Mouse (Mus musculus) bone marrow, adult 2 months (tissue): ENCODE results near the gene Exosc3. TPM values are rescaled to one million over a fixed set of nuclear protein-coding genes. Genes with fewer than 3 reads are reported as not detected.

Source experiments
- H3K27ac ChIP-seq: fragments of 200-500 bp; 2 replicates; pipeline ENCODE4 v1.5.1; 2012; ENCODE audit warnings: low read depth, mild to moderate bottlenecking, control low read depth, inconsistent platforms, low read length; ENCODE audit not compliant: control insufficient read depth, poor library complexity, insufficient read depth
- H3K4me1 ChIP-seq: fragments of 200-500 bp; 2 replicates; pipeline ENCODE4 v1.6.1; 2011; ENCODE audit warnings: low read length; ENCODE audit not compliant: control insufficient read depth, insufficient read depth
- H3K4me3 ChIP-seq: fragments of 200-500 bp; replicated peaks from 2 replicates; pipeline ENCODE3; 2011; ENCODE audit warnings: mild to moderate bottlenecking, low read depth, low read length, control low read depth; ENCODE audit not compliant: control insufficient read depth
- CTCF ChIP-seq: fragments of 200-500 bp; IDR thresholded peaks from 2 replicates; pipeline ENCODE4 v1.5.1; 2011; ENCODE audit warnings: low read length, control low read depth; ENCODE audit not compliant: control insufficient read depth, insufficient read depth
- POLR2A ChIP-seq: fragments of 200-500 bp; IDR thresholded peaks from 2 replicates; pipeline ENCODE4 v1.6.1; 2011; ENCODE audit warnings: low read depth, mild to moderate bottlenecking, control low read depth, low read length, borderline replicate concordance; ENCODE audit not compliant: control insufficient read depth
- WGBS: fragments of 180-500 bp; shearing (Covaris S2); methylation state at CpG from one replicate; pipeline ENCODE4 v1.1.7; 2018; 5-methylcytosine and 5-hydroxymethylcytosine counted together
- polyA plus RNA-seq: library from polyadenylated mRNA; stranded (reverse); fragments of >200 nt; gene quantifications from 2 replicates; pipeline ENCODE4 v1.2.4, GENCODE M21; 2011; ENCODE audit warnings: low replicate concordance; ENCODE audit not compliant: missing spikeins, insufficient read depth, insufficient read length

Exosc3 gene
- polyA plus RNA-seq, 1 experiment: 43.1 TPM

DNA sequence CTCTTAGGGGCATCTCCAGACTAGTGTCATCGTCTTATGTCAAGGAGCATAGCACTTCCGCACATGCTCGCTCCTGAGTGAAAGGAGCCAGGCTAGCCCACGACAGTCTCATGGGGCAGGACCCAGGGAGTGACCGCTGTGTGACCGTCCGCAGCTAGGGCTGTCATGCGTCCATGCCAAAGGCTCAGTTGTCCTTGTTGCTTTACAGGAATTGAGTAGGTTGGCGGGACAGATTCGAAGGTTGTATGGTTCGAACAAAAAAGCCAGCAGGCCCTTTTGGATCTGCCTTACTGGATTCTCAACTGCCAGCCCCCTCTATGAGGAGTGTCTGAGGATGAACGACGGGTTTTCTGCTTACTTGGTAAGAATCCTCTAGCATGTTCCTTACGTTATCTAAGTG lies 37.0 kb downstream of the Exosc3 start:
- 93% methylated on average over 14 of the region's 14 CpGs for WGBS
- no peaks in the 10 kb centered on the region for H3K4me1 ChIP-seq

DNA sequence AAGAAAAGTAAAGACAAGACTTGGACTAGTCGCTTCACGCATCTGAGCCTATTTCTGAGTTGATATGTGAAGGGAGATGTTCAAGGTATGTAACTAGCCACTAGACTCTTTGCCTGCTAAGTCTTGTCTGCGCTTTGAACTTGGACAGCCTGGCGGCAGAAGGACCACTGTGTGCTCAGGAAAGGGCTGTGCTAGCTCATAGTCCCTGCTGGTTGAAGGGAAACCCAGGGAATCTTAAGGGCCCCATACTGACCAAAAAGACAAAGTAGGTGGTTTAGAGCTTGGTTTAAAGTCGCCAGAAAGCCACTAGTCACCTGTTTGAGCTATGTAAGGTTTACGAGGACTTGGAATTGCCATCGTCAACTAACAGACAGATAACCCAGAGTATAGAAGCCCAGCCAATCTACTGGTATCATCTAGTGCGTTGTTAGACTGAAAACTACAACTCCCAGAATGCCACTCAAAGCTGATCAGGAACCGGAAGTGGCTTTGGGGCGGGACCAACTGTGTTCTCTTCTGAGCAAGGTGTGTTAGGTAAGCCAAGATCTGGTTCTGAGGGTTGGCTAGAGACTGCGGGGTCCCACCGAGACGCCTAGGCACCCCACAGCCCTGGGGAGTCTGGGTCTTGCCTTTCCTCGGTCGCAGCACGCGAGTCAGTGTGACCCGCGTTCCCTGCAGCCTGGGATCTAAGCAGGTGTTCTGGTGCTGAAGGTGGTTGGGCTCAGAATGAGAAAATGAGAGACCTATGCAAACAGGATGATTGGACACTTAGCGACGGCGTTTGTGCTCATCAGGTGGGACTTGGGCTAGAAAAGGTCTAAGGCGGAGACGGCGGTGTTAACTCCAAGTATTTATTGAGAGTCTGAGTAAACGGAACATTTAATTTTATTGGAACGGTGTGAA lies 45.6 kb downstream of the Exosc3 start, which contains the start of gene Trmt10b:
Trmt10b (plus strand) TSS at position 466 of the 903 bp plus-strand sequence.
- TF ChIP-seq POLR2A (no peak), CTCF (no peak)
- Histone ChIP-seq H3K4me3 (peak within 1 kb of the TSS; percentile 93), H3K4me1 (no peaks in the 10 kb centered on the region), H3K27ac (no peak within 1 kb of the TSS)
- 16% methylated on average over 27 of the region's 27 CpGs for WGBS

More for the DNA sequence above, 37.0 kb downstream of the Exosc3 start:
- Histone ChIP-seq H3K27ac (no peak overlapping the region), H3K4me3 (no peak overlapping the region)
- TF ChIP-seq CTCF: no peak
- no peak for TF ChIP-seq POLR2A

DNA sequence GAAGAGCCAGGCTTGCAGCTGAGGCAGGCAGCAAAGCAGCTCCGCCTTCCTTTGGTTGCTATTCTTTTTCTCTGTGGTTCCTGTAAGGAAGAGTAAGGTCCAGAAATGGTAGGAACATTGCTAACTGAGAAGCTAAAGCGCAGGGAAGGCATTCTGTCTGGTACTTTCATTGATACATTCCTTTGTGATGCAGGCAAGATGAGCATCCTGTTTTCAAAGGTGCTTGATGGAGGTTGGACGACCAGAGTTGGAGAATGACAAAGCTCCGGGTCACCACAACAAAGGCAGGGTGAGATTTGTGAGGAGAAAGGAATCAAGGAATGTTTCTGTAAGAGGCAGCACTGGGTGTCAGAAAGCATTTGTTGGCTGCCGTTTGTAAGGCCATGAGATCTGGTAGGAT lies 54.6 kb downstream of the Exosc3 start:
- no peaks in the 10 kb centered on the region for H3K4me1 ChIP-seq
- no peak overlapping the region for H3K4me3 ChIP-seq
- WGBS: 71% methylated on average over 5 of the region's 5 CpGs
- H3K27ac ChIP-seq: no peak overlapping the region
- TF ChIP-seq CTCF (no peak), POLR2A (no peak)

DNA sequence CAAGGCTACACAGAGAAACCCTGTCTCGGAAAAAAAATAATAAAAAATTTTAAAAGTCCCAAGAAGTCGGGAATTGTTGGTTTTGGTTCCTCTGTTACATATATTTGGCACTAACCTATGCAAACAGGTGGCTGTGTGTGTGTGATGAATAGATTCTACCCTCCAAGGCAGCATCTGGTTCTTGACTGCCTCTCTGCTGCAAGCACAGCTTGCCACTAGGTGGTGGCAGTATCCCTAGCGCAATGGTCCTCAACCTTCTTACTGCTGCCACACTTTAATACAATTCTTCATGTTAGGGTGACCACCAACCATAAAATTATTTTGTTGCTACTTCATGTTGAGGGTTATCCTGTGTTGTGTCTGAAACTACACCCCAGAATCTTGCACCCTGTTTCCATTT lies 56.2 kb downstream of the Exosc3 start:
- WGBS: 44% methylated on average over 3 of the region's 3 CpGs
- H3K4me1 ChIP-seq: no peaks in the 10 kb centered on the region
- no peak overlapping the region for H3K4me3 ChIP-seq
- TF ChIP-seq POLR2A (no peak), CTCF (peak; percentile 69)
- H3K27ac ChIP-seq: no peak overlapping the region

DNA sequence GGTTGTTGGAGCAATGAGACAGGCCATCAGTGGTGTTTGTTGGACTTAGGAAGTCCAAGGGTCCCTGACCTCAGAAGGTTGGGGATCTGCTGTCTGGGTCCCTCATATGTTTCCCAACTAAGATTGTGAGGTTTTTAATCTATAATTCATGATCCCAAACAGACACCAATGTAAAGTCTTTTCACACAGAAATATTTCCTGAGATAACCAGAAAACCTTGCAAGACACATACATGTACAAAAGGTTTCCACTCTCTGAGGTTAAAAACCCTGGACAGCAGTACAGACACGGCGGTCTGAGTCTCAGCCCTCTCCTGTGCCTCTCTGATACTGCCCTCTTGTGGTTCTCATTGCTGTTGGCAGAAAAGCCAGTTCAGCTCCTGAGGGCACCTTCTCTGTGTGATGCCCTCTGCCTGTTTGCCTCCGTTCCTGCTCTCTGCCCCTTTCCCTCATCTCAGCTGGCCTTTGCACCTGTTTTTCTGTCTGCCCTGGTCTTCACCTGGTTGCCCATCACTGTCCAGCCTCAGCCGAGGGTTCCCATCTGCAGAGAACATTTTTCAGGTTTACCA lies 62.5 kb downstream of the Exosc3 start:
- no peak overlapping the region for H3K27ac ChIP-seq
- TF ChIP-seq CTCF (peak; percentile 76), POLR2A (no peak)
- no peaks in the 10 kb centered on the region for H3K4me1 ChIP-seq
- WGBS: 18% methylated on average over 4 of the region's 4 CpGs
- no peak overlapping the region for H3K4me3 ChIP-seq

DNA sequence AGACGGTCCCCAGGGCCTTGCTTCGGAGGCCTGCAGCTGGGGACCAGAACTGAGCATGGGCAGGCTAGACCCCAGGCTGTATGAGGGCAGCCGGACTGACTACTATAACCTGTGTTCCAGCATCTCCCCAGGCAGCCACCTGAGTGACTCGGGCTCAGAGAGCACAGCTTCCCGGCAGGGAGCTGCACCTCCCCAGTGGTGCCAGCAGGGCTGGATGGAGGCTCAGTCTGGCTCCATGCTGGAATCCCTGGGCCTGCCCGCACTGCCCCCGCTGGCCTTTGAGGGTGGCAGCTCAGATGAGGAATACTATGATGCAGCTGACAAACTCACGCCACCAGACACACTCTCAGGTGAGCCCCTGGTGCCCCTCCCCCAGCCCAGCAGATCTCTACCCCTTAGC lies 63.2 kb downstream of the Exosc3 start:
- Histone ChIP-seq H3K27ac (no peak overlapping the region), H3K4me1 (no peaks in the 10 kb centered on the region), H3K4me3 (no peak overlapping the region)
- no peak for TF ChIP-seq CTCF
- TF ChIP-seq POLR2A: no peak
- 68% methylated on average over 8 of the region's 8 CpGs for WGBS

DNA sequence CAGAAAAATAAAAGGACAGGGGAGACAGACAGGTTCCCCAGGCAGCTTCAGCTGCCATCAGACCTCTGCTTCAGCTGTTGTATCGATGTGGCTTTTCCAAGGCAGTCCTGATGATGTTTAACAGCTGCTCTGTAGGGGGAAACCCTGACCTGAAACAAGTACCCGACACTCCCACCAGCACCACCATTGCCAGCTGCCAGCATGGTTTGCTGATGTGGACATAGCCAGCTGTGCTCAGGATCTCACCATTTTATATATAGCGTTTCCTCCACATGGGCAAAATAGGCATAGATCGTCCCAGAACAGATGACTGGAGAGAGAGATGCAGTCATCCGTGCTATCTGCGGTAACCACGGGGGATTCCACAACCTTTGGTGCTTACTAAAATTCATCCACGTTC lies 66.8 kb downstream of the Exosc3 start:
- no peak for TF ChIP-seq CTCF
- no peak for TF ChIP-seq POLR2A
- H3K4me1 ChIP-seq: no peaks in the 10 kb centered on the region
- 80% methylated on average over 8 of the region's 8 CpGs for WGBS

DNA sequence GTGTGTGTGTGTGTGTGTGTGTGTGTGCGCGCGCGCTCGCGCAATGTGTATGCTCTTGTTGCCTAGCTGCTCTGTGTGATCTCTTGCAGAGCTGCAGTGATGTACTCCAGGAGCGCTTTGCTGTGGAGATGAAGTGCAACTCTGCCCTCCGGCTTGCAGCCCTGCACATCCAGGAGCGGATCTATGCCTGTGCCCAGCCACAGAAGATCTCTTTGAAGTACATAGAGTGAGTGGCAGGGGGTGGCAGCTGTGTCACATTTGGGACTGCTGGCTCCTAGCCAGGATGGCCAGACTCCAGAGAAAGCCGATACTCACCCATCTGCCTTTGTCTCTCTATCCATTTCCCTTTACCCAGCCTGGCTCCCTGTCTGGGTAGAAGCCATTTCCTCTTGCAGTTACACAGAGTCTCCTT lies 71.5 kb downstream of the Exosc3 start:
- TF ChIP-seq POLR2A (no peak), CTCF (no peak)
- no peak overlapping the region for H3K4me3 ChIP-seq
- no peak overlapping the region for H3K27ac ChIP-seq
- H3K4me1 ChIP-seq: no peaks in the 10 kb centered on the region
- WGBS: 93% methylated on average over 10 of the region's 10 CpGs

More for the DNA sequence above, 66.8 kb downstream of the Exosc3 start:
- H3K27ac ChIP-seq: no peak overlapping the region
- no peak overlapping the region for H3K4me3 ChIP-seq

DNA sequence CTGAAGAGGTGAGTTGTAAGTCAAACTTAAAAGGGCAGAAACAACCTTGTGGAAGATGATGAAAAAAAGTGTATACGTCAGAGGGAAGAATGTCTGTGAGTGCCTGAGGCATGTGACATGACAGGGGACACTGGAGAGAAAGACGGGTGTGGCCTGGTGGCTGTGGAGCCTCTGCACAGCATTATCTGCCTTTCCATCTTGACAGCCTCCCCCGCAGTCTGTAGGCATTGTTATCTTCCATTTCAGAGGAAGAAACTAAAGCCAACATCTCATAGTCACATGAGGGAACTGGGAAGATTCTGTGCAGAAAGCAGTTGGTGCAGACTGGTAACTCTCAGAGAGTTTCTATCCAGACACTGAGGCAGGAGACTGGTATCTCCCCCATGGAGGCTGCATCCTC lies 74.6 kb downstream of the Exosc3 start:
- WGBS: 41% methylated on average over 3 of the region's 3 CpGs
- Histone ChIP-seq H3K27ac (no peak overlapping the region), H3K4me1 (no peaks in the 10 kb centered on the region), H3K4me3 (no peak overlapping the region)
- no peak for TF ChIP-seq CTCF
- TF ChIP-seq POLR2A: no peak

Other genes starting within 250 kb of the Exosc3 start
- 70.0 and 74.4 TPM in 2 replicates for gene Tomm5, start 234.6 kb downstream of the Exosc3 start, polyA plus RNA-seq
- not detected in 2 replicates for gene Frmpd1, start 157.9 kb downstream of the Exosc3 start, polyA plus RNA-seq
- 0.75 and 18.5 TPM in 2 replicates for gene Trmt10b, start 45.6 kb downstream of the Exosc3 start, polyA plus RNA-seq
- 8.2 and 12.4 TPM in 2 replicates for gene Dcaf10, start 631 bp downstream of the Exosc3 start, polyA plus RNA-seq
- gene Slc25a51, start 66.0 kb upstream of the Exosc3 start, polyA plus RNA-seq: 97.1 and 115 TPM in 2 replicates
- gene Shb, start 189.7 kb upstream of the Exosc3 start, polyA plus RNA-seq: 2.8 and 6.5 TPM in 2 replicates